Mouse (Mus musculus): ENCODE results near the gene 5031410I06Rik.

- no peak for TF ChIP-seq CTCF (IDR thresholded peaks at IDR 0.05; ENCODE audit: control insufficient read depth, insufficient read depth, insufficient replicate concordance, low read depth, low read length)
- TF ChIP-seq POLR2A (IDR thresholded peaks at IDR 0.05; ENCODE audit: control insufficient read depth, low read depth, low read length), result no peak
These were observed 34.4 kb downstream of the 5031410I06Rik start for GRCm38 (mm10) chr5:26070716-26071115.
